Mouse (Mus musculus): ENCODE measurements at regions not wholly inside any gene's neighbourhood (a gene's known extent, or its start where the extent isn't known, plus 50 kb on each side); places are given as distances from the start of the nearest gene placed in this dataset.

DNA sequence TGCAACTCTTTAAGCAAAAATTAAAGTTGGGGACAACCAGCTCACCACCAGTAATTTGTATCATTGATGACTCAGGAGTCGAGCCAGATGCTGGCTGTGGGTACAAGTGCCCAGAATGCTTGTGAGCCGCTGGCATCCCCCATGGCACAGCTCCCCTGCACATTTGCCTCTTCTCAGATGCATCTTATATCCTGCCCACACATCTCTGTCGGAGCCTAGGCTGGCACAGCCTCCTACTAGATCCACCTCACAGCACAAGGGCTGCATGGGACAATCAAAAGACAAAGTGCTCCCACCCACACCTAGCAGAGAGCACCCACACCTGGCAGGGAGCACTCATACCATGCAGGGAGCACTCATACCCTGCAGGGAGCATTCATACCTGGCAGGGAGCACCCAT is 109.6 kb downstream of the Cryba4 start:
- DNase-seq, result no peak
- H3K36me3 ChIP-seq (ENCODE audit: control insufficient read depth, insufficient read depth, low read length), result no peaks in the 10 kb centered on the region
- H3K27ac ChIP-seq (ENCODE audit: insufficient read depth, low read depth, low read length), result no peak overlapping the region
- H3K4me3 ChIP-seq (ENCODE audit: insufficient read depth, low read depth, low read length), result no peak overlapping the region
- no peak for TF ChIP-seq POLR2A (IDR thresholded peaks at IDR 0.05; ENCODE audit: low read depth, low read length)
- TF ChIP-seq CTCF (conservative IDR thresholded peaks at IDR 0.05; ENCODE audit: insufficient read depth, insufficient read length, low read depth, low read length), result no peak
- H3K4me1 ChIP-seq (ENCODE audit: control insufficient read depth, insufficient read depth, low read length), result no peaks in the 10 kb centered on the region
- WGBS, result 75% methylated on average over 3 of the region's 3 CpGs
- no peaks in the 10 kb centered on the region for H3K27me3 ChIP-seq (replicated peaks; ENCODE audit: control insufficient read depth, insufficient read depth, low read length)

DNA sequence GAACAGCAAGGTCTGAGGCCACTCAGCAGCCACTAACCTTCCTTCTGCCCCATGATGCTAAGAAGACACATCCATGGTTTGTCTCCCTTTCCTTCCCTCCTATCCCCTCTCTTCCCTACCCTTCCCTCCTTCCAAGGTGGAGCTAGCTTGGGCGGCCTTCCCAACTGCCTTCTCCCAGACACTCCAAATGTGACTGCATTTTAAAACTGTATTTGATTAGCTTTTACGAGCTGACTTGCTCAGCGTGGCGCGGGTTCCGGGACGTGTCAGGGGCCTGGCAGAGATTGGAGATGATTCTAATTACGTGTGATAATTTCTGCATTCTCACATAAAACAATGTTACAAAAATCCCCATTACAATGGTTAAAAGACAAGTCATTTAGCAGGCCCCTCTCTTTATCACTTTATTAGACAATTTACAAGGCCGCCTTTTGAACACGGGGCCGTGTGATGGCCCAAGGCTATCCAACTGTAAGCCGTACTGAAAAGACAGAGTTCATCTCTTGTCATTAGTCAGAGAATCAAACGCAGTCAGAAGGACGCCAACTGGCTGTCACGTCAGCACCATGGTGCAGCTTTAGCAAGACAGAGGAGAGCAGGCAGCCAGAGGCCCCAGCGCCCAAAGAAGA is 108.2 kb downstream of the Cryba4 start:
- Histone ChIP-seq H3K4me3 (ENCODE audit: insufficient read depth, low read depth, low read length) (no peak overlapping the region), H3K36me3 (ENCODE audit: control insufficient read depth, insufficient read depth, low read length) (no peaks in the 10 kb centered on the region), H3K27me3 (replicated peaks; ENCODE audit: control insufficient read depth, insufficient read depth, low read length) (no peaks in the 10 kb centered on the region), H3K4me1 (ENCODE audit: control insufficient read depth, insufficient read depth, low read length) (no peaks in the 10 kb centered on the region), H3K27ac (ENCODE audit: insufficient read depth, low read depth, low read length) (no peak overlapping the region)
- TF ChIP-seq POLR2A (IDR thresholded peaks at IDR 0.05; ENCODE audit: low read depth, low read length) (no peak), CTCF (conservative IDR thresholded peaks at IDR 0.05; ENCODE audit: insufficient read depth, insufficient read length, low read depth, low read length) (no peak)
- no peak for DNase-seq
- 87% methylated on average over 16 of the region's 16 CpGs for WGBS

DNA sequence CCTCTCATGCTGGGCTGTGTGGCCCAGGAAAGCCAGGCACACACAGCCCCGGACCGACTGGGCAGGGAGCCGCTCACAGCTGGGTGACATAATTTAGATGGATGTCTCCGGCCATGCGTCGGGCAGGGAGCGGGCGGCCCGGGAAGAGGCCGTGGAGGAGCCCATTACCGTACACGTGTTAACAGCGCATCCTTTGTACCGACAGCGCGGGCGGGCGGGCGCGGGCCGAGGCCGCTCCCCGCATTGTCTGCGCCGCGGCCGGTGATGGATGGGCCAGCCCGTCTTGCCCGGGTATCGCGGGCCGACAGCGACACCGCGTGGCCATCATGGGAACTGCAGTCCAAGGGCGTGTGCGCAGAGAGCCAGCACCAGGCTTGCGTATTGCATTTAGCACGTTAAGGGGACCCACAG is 98.6 kb downstream of the Cryba4 start:
- H3K4me3 ChIP-seq (ENCODE audit: insufficient read depth, low read depth, low read length), result no peak overlapping the region
- DNase-seq, result peak; percentile 72
- TF ChIP-seq POLR2A (IDR thresholded peaks at IDR 0.05; ENCODE audit: low read depth, low read length) (no peak), CTCF (conservative IDR thresholded peaks at IDR 0.05; ENCODE audit: insufficient read depth, insufficient read length, low read depth, low read length) (peak; percentile 98)
- H3K4me1 ChIP-seq (ENCODE audit: control insufficient read depth, insufficient read depth, low read length), result no peaks in the 10 kb centered on the region
- H3K27me3 ChIP-seq (replicated peaks; ENCODE audit: control insufficient read depth, insufficient read depth, low read length), result peaks cover 1% of the 10 kb centered on the region; the same call in 1 of the 2 replicates
- WGBS, result 1% methylated on average over 39 of the region's 39 CpGs
- H3K36me3 ChIP-seq (ENCODE audit: control insufficient read depth, insufficient read depth, low read length), result no peaks in the 10 kb centered on the region
- no peak overlapping the region for H3K27ac ChIP-seq (ENCODE audit: insufficient read depth, low read depth, low read length)

DNA sequence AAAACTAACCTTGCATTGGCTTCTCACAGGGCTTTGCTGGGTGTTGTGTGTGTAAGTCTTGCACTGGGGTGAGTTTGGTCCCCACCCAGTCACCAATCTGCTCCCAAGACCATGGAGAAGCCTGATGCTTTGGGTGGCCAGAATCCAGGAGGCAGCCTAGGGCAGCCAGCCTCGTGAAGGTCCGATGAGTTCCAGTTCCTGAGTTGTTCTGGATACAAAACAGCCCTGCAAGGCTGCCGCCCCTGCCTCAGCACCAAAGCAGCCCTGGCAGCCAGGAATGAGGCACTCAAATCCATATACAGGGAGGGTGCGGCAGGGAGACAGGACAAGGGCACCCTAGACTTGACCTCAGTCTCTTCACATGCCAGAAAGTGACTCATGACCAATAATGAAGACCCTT is 97.7 kb downstream of the Cryba4 start:
- no peak for DNase-seq
- 45% methylated on average over 4 of the region's 4 CpGs for WGBS
- Histone ChIP-seq H3K4me1 (ENCODE audit: control insufficient read depth, insufficient read depth, low read length) (no peaks in the 10 kb centered on the region), H3K27ac (ENCODE audit: insufficient read depth, low read depth, low read length) (no peak overlapping the region), H3K27me3 (replicated peaks; ENCODE audit: control insufficient read depth, insufficient read depth, low read length) (peaks cover 1% of the 10 kb centered on the region), H3K36me3 (ENCODE audit: control insufficient read depth, insufficient read depth, low read length) (no peaks in the 10 kb centered on the region), H3K4me3 (ENCODE audit: insufficient read depth, low read depth, low read length) (no peak overlapping the region)
- no peak for TF ChIP-seq CTCF (conservative IDR thresholded peaks at IDR 0.05; ENCODE audit: insufficient read depth, insufficient read length, low read depth, low read length)
- no peak for TF ChIP-seq POLR2A (IDR thresholded peaks at IDR 0.05; ENCODE audit: low read depth, low read length)

DNA sequence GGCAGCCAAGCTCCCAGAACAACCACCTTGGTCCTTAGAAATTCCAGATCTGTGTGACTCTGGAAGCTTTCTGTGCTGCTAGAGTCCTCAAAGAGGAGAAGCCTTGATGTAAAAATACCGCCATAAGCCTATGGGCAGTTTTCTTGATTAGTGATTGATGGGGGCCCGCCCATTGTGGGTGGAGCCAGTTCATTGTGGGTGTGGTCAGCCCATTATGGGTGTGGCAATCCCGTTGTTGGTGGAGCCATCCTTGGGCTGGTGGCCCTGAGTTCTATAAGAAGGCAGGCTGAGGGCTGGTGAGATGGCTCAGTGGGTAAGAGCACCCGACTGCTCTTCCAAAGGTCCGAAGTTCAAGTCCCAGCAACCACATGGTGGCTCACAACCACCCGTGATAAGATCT is 97.3 kb downstream of the Cryba4 start:
- Histone ChIP-seq H3K27ac (ENCODE audit: insufficient read depth, low read depth, low read length) (no peak overlapping the region), H3K4me3 (ENCODE audit: insufficient read depth, low read depth, low read length) (no peak overlapping the region), H3K4me1 (ENCODE audit: control insufficient read depth, insufficient read depth, low read length) (no peaks in the 10 kb centered on the region), H3K36me3 (ENCODE audit: control insufficient read depth, insufficient read depth, low read length) (no peaks in the 10 kb centered on the region), H3K27me3 (replicated peaks; ENCODE audit: control insufficient read depth, insufficient read depth, low read length) (peaks cover 1% of the 10 kb centered on the region)
- no peak for DNase-seq
- TF ChIP-seq CTCF (conservative IDR thresholded peaks at IDR 0.05; ENCODE audit: insufficient read depth, insufficient read length, low read depth, low read length) (no peak), POLR2A (IDR thresholded peaks at IDR 0.05; ENCODE audit: low read depth, low read length) (no peak)
- WGBS, result 66% methylated on average over 6 of the region's 6 CpGs

DNA sequence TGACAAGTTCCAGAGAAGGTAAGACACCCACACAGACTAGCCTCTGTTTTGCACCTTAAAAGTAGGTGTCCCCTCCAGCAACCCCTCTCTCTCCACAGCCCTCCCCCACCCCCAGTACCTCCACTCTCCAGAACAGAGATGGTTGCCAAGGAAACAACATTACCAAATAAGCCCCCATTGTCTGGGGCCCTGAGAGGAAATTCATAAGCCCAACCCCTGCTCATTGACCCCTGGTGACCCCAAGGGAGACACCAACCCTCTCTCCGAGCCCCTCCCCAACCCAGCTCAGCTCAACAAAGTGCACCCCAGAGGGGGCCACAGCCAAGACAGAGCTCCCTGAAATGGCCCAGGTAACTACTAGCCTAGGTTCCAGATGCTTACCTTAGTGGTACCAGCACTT is 96.3 kb downstream of the Cryba4 start:
- DNase-seq, result no peak
- no peak for TF ChIP-seq POLR2A (IDR thresholded peaks at IDR 0.05; ENCODE audit: low read depth, low read length)
- no peak for TF ChIP-seq CTCF (conservative IDR thresholded peaks at IDR 0.05; ENCODE audit: insufficient read depth, insufficient read length, low read depth, low read length)
- Histone ChIP-seq H3K27me3 (replicated peaks; ENCODE audit: control insufficient read depth, insufficient read depth, low read length) (peaks cover 1% of the 10 kb centered on the region), H3K27ac (ENCODE audit: insufficient read depth, low read depth, low read length) (no peak overlapping the region), H3K4me3 (ENCODE audit: insufficient read depth, low read depth, low read length) (no peak overlapping the region), H3K4me1 (ENCODE audit: control insufficient read depth, insufficient read depth, low read length) (no peaks in the 10 kb centered on the region), H3K36me3 (ENCODE audit: control insufficient read depth, insufficient read depth, low read length) (no peaks in the 10 kb centered on the region)
- 35% methylated on average over 1 of the region's 1 CpGs for WGBS

DNA sequence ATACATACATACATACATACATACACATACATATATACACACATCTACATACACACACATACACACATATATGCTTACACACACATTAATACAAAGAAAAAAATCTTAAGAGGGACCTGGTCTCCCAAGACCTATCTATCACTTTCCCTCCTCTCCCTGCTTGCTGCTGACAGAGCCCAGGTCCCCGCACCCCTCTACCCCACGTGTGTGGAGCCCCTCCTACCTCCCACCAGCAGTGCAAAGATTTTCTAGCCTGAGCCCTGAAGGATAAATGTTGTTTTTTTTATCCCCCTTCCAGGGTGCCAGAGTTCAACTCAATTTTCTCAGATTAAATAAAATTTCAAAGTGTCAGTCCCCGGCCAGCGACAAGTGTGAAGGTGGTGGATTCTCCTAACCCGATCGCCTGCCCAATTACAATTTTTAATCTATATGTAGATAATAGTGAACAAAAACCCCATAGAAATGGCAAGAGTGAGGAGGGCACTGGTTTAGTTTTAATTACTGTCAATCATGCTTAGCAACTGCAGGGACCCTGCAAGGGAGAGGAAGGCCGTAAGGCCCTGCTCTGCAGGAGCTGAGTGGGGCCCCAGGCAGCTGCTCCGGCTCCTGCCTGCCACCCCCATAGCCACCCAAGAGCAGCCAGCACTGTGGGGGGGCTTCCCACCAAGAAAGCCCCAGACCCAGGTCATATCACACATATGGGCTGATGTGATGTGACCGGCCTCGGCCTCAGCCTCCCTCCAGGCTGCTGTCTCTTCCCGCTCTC is 85.7 kb downstream of the Cryba4 start:
- Histone ChIP-seq H3K4me3 (ENCODE audit: insufficient read depth, low read depth, low read length) (no peak overlapping the region), H3K4me1 (ENCODE audit: control insufficient read depth, insufficient read depth, low read length) (no peaks in the 10 kb centered on the region), H3K36me3 (ENCODE audit: control insufficient read depth, insufficient read depth, low read length) (no peaks in the 10 kb centered on the region), H3K27ac (ENCODE audit: insufficient read depth, low read depth, low read length) (no peak overlapping the region), H3K27me3 (replicated peaks; ENCODE audit: control insufficient read depth, insufficient read depth, low read length) (no peaks in the 10 kb centered on the region)
- DNase-seq, result no peak
- 79% methylated on average over 11 of the region's 11 CpGs for WGBS
- TF ChIP-seq CTCF (conservative IDR thresholded peaks at IDR 0.05; ENCODE audit: insufficient read depth, insufficient read length, low read depth, low read length), result no peak
- TF ChIP-seq POLR2A (IDR thresholded peaks at IDR 0.05; ENCODE audit: low read depth, low read length), result no peak

Measured in kidney, adult 2 months (tissue).